Mouse (Mus musculus) macrophage (primary cell): Measurements from ENCODE around the gene 1700029P11Rik. TPM values are rescaled to one million over a fixed set of nuclear protein-coding genes. Genes with fewer than 3 reads are reported as not detected.
"Not testable (repeated sequence)": the region's sequence is repeated elsewhere in the genome, so short reads cannot be mapped to it uniquely, and the experiment has no call there.

Experiments
- H3K27ac ChIP-seq: fragments of 350-480 bp; formaldehyde crosslinking; 2 replicates; pipeline ENCODE4 v1.9.0; 2021
- H3K36me3 ChIP-seq: fragments of 350-480 bp; formaldehyde crosslinking; 2 replicates; pipeline ENCODE4 v1.9.0; 2021; ENCODE audit errors: inconsistent target
- H3K4me3 ChIP-seq: fragments of 350-480 bp; formaldehyde crosslinking; 2 replicates; pipeline ENCODE4 v1.9.0; 2021; ENCODE audit errors: inconsistent target
- H3K79me2 ChIP-seq: fragments of 350-480 bp; formaldehyde crosslinking; 2 replicates; pipeline ENCODE4 v1.9.0; 2021; ENCODE audit errors: inconsistent target
- WGBS: methylation state at CpG from one replicate; pipeline ENCODE4 v1.1.7; 2026; ENCODE audit warnings: inconsistent platforms; ENCODE audit not compliant: missing documents; 5-methylcytosine and 5-hydroxymethylcytosine counted together
- polyA plus RNA-seq: library from polyadenylated mRNA; stranded (reverse); fragments of 250-400 nt; gene quantifications from 3 replicates; pipeline ENCODE4 v1.2.4, GENCODE M21; 2018; ENCODE audit warnings: inconsistent platforms

1700029P11Rik gene
- polyA plus RNA-seq, 1 experiment from 2014 or later, result not detected

DNA sequence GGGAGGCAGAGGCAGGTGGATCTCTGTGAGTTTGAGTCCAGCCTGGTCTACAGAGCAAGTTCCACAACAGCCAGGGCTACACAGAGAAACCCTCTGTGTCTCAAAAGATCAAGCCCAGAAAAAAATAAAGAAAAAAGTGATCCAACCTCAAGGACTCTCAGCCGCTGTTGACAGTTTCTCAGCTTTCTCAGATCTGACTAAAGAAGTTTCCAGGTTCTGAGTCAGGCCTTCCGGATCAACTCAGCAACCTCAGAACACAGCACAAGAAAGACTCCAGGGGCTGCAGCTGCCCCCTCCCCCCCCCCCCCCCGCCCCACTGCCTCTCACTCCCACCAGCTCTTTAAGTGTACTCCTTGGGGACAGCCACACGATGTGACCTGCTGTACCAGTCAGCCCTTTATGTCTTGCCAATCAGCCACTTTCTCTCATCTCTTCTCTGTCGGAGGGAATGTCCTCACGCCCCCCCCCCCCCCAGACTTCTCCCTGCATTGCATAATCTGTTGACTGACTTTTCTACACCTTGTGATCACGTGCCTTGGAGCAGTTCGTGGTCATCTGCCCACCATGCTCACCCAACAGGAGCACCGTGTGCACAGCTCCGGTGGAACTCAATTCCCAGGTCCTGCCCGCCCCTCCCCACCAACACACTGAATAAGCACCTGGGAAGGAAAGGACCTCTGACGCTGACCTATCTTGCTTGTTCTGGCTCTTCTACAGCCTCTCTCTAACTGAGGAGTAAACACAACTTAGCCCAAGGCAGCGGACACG lies 14.1 kb upstream of the 1700029P11Rik start:
- Histone ChIP-seq H3K79me2 (no peaks in the 10 kb centered on the region), H3K27ac (no peak overlapping the region), H3K36me3 (no peaks in the 10 kb centered on the region), H3K4me3 (no peak overlapping the region)
- WGBS, result 84% methylated on average over 12 of the region's 14 CpGs

DNA sequence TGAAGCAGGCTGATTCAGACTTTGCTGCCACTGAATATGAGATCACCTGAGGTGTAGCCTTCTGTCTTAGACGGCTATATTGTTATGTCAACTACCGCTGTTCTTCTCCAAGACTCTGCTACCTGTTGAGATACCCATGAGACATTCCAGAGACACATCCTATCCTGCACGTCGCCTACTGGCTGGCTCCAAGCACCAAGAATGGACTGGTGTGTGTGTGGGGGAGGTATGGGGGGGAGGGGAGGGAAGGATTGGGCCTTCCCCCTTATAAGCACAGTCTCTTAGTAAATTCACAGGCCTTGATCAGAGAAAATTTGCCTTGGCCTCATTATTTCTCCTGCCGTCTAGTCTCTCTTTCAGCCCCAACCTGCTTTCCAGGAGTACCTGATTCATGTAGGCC lies 12.5 kb upstream of the 1700029P11Rik start:
- 96% methylated on average over 5 of the region's 5 CpGs for WGBS
- H3K79me2 ChIP-seq, result no peaks in the 10 kb centered on the region
- H3K27ac ChIP-seq, result no peak overlapping the region
- no peaks in the 10 kb centered on the region for H3K36me3 ChIP-seq
- no peak overlapping the region for H3K4me3 ChIP-seq

DNA sequence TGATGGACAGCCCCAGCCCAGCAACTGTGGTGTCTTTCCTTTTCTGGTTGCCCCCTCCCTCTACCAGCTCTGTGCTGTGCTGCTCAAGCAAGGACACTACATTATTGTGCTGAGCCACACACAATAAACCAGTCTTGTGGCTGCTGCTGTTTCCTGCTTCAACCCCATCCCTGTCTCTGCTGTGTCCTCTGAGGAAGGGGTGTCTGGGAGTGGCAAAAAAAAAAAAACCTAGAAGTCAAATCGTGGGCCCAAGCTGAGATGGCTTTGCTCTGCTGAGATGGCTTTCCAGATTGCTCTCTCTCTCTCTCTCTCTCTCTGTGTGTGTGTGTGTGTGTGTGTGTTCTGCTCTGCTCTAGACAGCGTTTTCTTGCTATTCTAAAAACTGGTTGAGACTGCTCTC lies 11.9 kb upstream of the 1700029P11Rik start:
- no peaks in the 10 kb centered on the region for H3K36me3 ChIP-seq
- 0% methylated on average over 1 of the region's 2 CpGs for WGBS
- no peak overlapping the region for H3K4me3 ChIP-seq
- H3K79me2 ChIP-seq, result no peaks in the 10 kb centered on the region
- H3K27ac ChIP-seq, result no peak overlapping the region

DNA sequence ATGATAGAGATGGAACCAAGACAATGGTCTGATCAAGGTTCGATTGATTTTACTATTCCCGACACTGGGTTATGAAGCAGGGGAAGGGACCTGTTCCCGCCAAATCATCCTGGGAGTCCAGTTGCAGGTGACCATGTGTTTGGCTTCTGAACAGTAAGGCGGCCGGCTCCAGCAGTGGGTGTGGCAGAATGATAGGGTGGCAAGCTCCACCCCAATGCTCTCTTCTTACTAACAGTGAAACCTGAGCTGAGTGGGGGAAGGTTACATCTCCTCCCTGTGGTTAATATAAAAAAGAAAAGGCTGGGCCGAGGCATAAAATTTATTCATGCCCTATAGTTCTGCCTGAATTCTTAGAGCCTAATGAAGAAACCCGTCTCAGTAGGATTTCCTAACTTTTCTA lies 11.2 kb upstream of the 1700029P11Rik start:
- Histone ChIP-seq H3K27ac (no peak overlapping the region), H3K4me3 (no peak overlapping the region), H3K36me3 (no peaks in the 10 kb centered on the region), H3K79me2 (no peaks in the 10 kb centered on the region)
- 89% methylated on average over 7 of the region's 7 CpGs for WGBS

DNA sequence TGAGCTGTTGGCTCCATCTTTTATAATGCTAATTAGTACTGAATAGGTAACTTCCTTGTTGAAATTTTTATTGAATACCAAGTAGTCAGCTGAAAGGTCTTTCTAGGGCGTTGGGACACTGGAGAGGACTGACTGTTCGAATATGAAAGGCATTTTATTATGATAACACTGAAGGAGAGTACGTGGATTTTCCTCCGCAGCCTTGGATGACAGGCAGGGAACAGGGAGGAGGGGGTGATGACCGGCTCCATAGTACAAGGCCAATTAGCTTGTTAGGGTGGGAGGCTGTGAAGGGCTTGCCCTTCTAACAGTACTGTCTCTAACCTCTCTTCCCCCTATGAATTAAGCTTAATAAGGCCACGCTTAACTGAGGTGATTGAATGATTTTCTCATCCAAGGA lies 10.7 kb upstream of the 1700029P11Rik start:
- H3K79me2 ChIP-seq, H3K27ac ChIP-seq, H3K36me3 ChIP-seq, H3K4me3 ChIP-seq: not testable (repeated sequence)
- 93% methylated on average over 6 of the region's 6 CpGs for WGBS

DNA sequence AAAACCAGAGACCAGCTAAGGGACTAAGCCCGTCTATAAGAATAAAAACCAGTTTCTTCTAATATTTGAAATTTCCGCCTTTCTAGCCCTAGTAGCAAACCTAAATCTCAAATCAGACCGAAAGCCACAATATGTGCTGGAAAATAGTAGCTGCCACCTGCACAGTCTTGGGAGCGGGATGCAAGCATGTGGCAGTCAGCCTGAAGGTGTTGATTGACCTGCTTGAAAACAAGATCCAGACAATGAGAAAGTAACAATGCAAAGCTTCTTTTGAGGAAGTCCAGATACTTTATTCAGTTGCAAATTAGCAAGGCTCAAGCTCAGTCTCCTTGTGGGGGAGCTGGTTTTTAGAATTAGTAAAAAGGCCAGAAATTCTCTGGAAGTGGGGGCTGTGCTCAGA lies 9.8 kb upstream of the 1700029P11Rik start:
- not testable (repeated sequence) for H3K36me3 ChIP-seq, H3K79me2 ChIP-seq, H3K4me3 ChIP-seq, H3K27ac ChIP-seq
- 95% methylated on average over 4 of the region's 4 CpGs for WGBS

DNA sequence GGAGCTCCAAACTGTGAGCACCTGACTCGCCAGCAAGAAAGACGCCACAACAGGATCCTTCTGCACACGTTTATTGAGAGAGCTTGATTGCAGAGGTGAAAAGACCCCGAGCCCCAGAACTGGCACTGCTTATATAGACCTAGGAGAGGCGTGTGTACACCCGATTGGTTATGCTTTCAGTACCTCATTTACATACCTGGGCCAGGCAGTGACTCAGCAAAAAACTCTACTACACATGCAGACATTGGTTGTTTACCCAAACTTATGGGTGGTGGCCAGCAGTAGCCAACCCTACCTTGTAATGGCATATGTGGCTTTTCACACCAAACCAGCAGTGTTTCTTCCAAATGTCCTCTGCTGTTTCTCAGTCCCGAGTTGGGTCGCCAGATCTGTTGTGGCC lies 5.2 kb upstream of the 1700029P11Rik start:
- 95% methylated on average over 8 of the region's 8 CpGs for WGBS
- not testable (repeated sequence) for H3K79me2 ChIP-seq, H3K4me3 ChIP-seq, H3K36me3 ChIP-seq, H3K27ac ChIP-seq

DNA sequence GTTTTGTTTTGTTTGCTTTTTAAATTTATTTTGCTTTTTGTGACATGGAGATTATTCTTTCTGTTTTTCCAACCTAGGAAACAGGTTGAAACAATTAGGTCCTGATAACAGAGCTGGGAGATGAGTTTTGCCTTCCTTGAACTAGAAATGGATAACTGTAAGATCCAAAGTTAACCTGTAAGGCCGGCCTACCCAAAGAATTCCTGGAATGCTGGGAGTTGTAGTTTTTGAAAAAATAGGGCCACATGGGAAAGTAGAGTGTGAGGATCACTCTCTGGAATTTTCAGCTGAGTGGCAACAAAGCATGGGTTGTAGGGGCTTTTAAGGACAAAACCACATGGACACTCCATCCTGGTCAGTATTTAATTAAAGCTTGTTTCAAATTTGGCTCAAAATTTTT lies 1.8 kb downstream of the 1700029P11Rik start:
- H3K27ac ChIP-seq, result no peak overlapping the region
- 75% methylated on average over 1 of the region's 1 CpGs for WGBS
- no peaks in the 10 kb centered on the region for H3K36me3 ChIP-seq
- H3K79me2 ChIP-seq, result no peaks in the 10 kb centered on the region
- no peak overlapping the region for H3K4me3 ChIP-seq

DNA sequence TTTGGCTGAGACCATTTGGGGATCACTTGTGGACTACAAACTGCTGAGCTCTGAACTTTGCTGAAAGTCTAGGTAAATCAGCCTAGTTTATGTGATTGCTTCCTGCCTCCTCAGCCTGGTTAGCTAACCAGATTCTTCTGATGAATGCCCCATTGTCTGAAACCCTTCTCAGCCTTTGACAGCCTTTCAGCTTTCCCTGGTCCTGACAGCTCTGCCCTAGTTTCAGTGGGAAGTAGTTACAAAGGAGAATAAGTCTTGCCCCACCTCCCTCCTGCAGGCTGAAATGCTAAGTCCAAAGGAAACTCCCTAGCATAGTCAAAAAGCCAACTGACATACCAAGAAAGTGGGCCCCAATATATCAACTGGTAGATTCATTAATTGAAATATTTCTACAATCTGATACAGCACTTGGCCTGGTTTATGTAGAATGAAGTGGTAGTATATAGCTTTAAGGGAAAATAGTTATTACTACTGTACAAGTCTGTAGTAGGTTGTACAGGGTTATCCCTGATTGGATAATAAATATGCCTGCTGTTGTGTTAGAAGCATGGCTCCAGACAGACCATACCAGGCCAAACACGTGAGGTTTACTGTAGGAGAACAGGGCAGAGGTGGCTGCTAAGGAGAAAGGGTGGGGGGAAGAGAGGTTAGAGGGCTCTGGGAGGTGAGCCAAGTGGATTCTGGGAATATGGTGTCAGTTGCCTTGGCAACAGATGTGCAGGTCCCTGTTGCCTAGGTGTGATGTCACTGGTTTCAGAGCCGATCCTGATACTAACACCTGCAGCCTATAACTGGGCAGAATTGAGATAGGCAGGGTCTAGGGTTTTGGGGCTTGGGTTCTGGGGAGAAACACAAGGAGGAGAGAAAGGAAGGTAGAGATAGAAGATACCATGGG lies 5.2 kb downstream of the 1700029P11Rik start:
- Histone ChIP-seq H3K27ac (no peak overlapping the region), H3K36me3 (no peaks in the 10 kb centered on the region), H3K4me3 (no peak overlapping the region), H3K79me2 (no peaks in the 10 kb centered on the region)
- 89% methylated on average over 2 of the region's 2 CpGs for WGBS

DNA sequence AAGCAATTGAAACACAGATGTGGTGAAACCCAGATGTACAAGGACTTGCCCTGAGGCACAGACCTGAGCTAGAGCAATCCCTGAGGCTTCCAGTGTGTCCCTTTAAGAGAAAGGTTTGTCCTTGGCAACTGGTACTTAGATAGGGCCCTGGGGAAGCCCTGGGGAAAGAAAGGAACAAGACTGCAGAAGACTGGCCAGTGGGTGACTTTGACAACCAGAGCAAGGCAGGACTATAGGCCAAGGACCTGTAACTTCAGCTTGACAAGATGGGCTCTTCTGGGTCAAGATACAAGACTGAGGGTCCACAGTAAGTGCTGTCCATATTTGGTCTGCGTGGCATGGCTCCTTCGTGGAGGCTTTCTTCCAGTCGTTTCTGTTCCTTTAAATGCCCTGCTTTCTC lies 7.3 kb downstream of the 1700029P11Rik start, which contains the start of gene Xrcc6:
Gene Xrcc6, plus strand, starts transcription at position 190 of the 400 bp plus-strand sequence.
- 85% methylated on average over 3 of the region's 3 CpGs for WGBS
- no peaks in the 10 kb centered on the region for H3K79me2 ChIP-seq
- H3K36me3 ChIP-seq, result no peaks in the 10 kb centered on the region
- no peak within 1 kb of the TSS for H3K27ac ChIP-seq
- H3K4me3 ChIP-seq, result no peak within 1 kb of the TSS

DNA sequence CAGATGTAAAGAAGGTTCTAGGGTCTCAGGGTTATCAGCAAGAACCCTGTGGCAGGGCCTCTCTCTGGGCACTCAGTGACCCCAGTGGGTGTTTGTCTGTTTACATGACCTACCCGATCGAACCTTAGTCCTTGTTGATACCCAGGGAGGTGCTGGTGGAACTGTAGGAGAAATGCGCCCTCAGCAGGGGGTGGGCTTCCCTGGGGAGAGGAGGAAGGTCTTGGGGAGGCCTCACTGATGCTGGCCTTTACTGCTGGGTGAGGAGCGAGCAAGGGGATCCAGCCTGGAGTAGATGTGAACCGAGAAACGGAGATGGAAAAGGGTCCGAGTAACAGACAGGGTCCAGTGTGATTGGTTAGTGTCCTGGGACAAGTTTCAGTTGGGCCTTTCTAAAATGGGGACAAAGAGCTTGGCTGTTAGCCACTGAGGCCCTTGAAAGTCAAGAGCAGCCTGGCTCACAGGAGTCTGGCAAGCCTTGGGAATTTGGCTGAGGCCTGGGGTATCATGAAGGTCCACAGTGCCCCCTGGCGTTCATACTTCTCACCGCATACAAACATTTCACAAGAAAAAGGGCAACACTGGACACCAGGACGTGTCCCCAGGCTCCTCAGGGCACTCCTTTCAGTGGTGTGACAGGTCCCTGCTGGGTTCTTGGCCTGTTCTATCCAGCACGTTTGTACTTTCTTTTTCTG lies 9.2 kb downstream of the 1700029P11Rik start:
- Histone ChIP-seq H3K27ac (no peak overlapping the region), H3K4me3 (no peak overlapping the region), H3K79me2 (no peaks in the 10 kb centered on the region), H3K36me3 (no peaks in the 10 kb centered on the region; the same call in 1 of the 2 replicates)
- WGBS, result 63% methylated on average over 11 of the region's 11 CpGs

DNA sequence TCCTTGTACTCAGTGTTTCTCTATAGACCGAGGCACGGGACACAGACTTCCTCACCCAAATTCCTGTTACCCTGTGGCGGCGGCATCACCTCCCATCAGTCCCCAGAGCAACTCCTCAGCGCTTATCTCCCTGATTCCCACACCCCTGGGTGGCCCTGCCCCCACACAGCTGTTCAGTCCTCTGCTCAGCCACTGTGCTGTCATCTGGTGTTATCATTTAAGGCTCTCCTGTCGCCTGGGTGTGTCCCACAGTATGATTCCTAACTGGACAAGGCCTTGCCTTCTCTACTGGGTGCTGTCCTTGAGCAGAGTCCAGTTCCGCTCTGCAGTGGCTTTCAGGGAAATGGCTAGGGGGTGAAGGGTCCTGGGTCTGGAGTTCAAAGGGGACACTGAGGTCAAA lies 10.2 kb downstream of the 1700029P11Rik start:
- Histone ChIP-seq H3K79me2 (no peaks in the 10 kb centered on the region), H3K27ac (no peak overlapping the region), H3K36me3 (peaks cover 6% of the 10 kb centered on the region; the same call in 1 of the 2 replicates), H3K4me3 (no peak overlapping the region)
- 77% methylated on average over 7 of the region's 7 CpGs for WGBS

DNA sequence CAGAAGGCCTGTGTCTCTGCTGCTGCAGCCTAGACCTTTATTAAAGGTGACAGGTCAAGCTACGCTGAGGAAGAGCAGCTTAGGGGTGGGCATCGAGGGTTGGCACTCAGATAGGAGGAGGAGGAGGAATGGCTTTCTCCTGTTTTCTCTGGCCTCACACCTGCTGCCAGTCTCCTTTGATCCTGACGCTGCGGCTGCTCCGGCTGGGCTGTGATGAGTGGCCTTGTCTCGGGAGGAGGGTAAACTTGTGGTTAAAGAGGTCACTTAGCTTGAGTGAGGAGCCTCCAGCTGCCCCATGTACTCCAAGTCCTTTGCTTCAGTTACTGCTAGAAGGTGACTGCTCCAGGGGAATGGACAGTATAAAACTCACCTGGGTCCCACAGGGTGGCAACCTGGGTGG lies 13.7 kb downstream of the 1700029P11Rik start:
- 97% methylated on average over 6 of the region's 6 CpGs for WGBS
- Histone ChIP-seq H3K27ac (no peak overlapping the region), H3K79me2 (no peaks in the 10 kb centered on the region), H3K36me3 (peaks cover 24% of the 10 kb centered on the region; the same call in 1 of the 2 replicates), H3K4me3 (no peak overlapping the region)

DNA sequence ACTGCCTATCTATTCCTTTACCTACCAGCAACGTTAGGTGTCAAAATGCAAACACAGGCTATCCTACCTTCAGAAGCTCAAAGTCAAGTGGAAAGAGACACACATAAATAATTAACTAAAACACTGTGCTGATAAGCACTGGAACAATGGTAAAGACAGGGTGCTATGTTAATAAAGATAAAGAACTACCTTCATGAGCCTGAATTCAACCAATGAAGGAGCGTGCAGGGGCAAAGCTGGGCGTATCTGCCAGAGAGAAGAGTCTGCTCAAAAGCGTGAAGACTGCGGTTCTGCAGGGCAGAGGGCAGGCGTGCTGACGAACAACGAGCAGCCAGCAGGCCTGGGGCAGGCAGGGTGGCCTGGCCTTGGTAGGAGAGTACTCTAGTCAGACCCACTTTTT lies 23.9 kb downstream of the 1700029P11Rik start:
- Histone ChIP-seq H3K36me3 (peaks cover 4% of the 10 kb centered on the region; the same call in 1 of the 2 replicates), H3K79me2 (no peaks in the 10 kb centered on the region), H3K4me3 (no peak overlapping the region), H3K27ac (no peak overlapping the region)
- WGBS, result 93% methylated on average over 8 of the region's 8 CpGs
